Mouse (Mus musculus) erythroblast, adult 5-6 weeks (primary cell): ENCODE data around the gene H3f3a. TPM values are rescaled to one million over a fixed set of nuclear protein-coding genes. Genes with fewer than 3 reads are reported as not detected.

Experiments
- ATAC-seq: replicated peaks from 2 replicates; pipeline ENCODE4 v1.8.0; 2016; ENCODE audit warnings: moderate number of reproducible peaks, mild to moderate bottlenecking, moderate TSS enrichment, inconsistent platforms; ENCODE audit not compliant: poor library complexity, low FRiP score, severe bottlenecking
- total RNA-seq, 2 experiments: library from RNA; stranded (forward) in 1 of 2; stranded (reverse) in 1 of 2; fragments of 150-400 nt in 1 of 2; fragments of 200-764, 138-1000 nt in 1 of 2; gene quantifications; 2 replicates each; pipeline versions ENCODE4 v1.2.3 to v1.2.4; 2015 to 2017; ENCODE audit warnings: low replicate concordance in 2 of 2

H3f3a gene
- total RNA-seq, 2 experiments from 2014 or later = 966 to 1,473 TPM

DNA sequence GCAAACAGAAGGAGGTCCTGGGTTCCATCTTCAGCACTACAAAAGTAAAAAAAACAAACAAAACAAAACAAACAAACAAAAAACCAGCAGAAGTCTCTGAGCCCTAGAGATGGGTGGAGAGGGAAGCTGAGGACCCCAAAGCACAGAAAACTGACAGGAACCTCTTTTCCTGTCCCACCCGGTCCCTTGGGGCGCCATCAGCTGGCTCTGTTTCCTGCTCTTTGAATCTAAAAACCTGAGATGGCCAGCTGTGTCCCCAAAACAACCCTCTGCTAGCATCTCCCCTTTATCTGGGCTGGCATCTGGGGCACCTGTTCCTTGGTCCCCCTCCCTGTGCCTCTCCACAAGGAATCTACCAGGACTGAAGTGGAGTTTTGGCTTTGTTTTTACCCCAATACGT lies 11.0 kb upstream of the H3f3a start:
- no peak for ATAC-seq

DNA sequence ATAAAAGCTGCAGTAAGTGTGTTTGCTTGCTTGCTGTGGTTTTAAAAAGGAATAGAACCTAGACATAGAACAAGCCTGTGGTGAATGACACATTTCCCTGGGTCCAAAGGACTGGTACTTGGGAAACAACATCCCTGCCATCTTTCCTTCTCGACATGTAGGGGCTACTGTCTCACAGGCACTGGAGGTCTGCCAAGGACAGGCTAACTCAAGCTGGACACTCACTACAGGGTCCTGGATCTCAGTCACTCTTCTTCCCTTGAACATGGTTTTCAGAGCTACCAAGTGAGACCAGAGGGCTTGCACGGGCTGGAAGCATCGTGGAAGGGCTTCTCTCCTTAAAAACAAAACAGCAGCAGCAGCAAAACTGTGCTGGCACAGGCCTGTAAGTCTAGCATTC lies 10.0 kb upstream of the H3f3a start:
- no peak for ATAC-seq

DNA sequence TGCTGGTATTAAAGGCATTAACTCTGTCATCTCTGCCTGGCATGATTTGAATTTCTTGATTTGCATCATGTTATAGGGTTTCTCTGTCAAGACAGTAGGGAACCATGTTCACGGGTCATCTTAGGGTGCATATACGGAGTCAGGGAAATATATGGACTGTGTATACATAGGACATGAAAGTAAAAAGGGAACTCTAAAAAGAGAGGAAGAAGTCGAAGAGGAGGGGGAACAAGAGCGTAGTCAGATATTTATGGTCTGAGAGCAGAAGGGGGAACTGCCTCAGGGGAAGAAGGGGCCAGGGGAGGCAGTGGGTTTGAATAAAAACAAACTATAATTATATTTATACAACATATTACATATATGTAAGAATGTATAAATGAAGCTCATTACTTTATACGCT lies 8.5 kb upstream of the H3f3a start:
- no peak for ATAC-seq

DNA sequence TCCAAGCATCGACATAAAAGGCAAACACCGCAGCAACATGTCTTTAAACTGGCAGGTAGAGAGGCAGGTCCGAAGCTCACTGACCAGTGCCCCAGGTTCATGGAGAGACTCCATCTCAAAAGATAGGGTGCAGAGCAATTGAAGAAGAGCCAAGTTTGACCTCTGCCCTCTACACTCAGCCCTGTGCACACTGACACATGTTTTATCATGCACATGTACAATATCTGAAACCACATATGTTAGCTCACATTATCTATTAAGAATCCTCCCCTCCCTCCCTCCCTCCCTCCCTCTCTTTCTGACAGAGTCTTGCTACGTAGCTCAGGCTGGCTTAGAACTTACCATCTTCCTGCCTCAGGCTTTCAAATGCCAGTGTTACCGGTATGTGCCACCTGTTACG lies 7.4 kb upstream of the H3f3a start:
- ATAC-seq = peak; percentile 68

DNA sequence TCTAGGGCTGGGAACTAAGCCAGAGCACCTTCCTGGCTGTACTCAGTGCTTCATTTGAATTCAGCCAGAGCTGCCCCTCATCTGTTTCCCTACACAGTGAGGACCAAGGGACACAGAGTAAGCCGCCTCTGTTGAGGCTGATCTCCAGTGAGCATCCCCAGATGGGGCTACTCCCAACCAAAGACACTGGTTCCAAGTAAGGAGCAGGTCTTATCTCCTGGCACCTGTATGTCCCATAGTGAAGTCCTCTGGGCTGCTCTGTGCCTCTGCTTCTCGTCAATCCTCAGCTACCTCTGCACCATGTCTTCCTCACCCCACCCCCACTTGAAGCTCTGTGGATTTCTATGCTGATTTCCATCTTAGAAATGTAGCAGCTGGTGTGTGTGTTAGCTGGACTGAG lies 4.3 kb upstream of the H3f3a start:
- peak; percentile 66 for ATAC-seq

DNA sequence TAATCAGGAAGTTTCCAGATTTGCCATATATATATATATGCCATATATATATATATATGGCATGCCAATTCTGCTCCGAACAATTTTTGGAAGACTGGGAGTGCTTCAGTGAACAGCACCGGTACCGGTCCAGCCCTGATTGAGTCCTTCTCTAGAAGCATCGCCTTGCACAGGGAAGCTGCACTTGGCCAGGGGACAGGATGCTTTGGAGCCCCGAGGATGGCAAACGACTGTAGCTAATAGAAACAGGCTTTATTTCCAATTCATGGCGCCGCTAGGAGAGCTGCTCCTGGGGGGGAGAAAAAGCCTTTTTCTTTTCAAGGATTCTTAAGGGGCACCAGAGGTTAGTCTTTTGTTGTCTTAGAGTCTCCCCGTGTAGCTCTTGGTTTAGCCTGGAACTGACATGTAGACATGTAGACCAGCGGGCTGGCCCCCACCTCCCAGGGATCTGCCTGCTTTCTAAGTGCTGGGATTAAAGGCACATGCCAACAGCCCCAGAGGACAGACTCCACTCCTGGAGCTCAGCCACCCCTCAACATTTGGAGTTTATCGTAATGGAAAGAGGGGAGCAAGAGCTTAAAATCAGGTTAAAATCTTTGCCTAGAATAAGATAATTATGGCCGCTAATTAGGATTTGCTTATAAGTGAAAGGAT lies 1.8 kb upstream of the H3f3a start:
- no peak for ATAC-seq

DNA sequence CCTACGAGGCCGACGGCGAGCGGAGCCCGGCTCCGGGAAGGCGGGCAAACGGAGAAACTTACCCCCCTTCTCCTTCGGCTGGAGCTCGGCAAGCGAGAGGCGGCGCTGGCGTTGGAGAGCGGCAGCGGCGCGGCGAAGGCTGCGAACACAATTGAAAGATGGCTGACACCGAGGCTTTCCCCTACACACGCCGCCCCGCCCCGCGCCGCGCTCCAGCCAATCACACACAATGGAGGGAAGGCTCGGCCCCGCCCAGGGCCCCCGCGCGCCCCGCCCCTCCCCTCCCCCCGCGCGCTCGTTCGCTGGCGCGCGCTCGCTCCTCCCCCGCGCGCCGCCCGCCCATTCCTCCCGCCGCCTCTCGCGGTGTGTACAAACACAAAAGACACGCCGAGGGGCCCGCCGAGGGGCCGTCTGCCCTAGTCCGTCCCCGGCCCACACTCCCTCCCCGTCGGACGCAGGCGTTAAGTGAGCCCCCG lies 296 bp downstream of the H3f3a start:
- ATAC-seq = peak; percentile 73

DNA sequence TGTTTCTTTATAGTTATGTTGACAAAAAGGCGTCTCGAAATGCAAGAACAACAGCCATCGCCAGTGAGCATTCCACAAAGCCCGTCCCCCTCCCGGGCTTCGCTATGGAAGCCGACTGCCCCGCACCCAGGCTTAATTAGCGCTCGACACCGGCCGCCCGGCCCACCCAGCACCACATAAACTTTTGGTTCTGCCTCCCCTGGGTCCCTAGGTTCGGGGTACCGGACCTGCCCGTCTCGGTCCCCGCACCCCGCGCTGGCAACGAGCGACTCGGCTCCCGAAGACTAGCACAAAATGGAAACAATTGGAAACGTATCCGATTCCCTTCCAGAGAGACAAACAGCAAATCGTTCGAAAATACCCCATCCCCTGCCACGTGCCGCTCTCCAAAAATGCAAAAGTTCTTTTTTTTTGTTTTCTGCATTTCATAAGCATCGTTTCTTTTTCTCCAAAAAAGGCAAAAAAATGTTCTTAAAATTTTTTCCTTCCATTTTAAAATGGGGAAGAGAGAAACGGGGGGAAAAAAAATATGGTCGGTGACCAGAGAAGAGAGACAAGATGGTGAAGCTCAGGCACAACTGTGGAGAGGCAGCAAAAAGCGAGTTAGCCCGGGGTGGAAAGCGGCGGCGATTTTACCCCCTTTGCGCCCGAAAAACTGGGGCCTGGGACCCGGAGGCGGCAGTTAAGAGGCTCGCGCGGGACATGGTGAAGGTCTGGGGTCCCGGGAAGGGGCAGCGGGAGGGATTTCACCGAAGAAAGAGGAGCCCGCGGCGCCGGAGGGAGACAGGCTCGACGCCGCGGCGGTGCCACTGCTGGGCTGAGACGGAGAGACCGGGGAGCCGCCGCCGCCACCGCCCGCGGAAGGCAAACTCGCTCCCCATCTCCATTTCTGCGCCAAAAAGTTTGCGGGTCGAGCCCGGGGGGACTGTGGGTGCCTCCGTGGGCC lies 1.0 kb downstream of the H3f3a start:
- ATAC-seq = peak; percentile 15; the same call in 1 of the 2 replicates

DNA sequence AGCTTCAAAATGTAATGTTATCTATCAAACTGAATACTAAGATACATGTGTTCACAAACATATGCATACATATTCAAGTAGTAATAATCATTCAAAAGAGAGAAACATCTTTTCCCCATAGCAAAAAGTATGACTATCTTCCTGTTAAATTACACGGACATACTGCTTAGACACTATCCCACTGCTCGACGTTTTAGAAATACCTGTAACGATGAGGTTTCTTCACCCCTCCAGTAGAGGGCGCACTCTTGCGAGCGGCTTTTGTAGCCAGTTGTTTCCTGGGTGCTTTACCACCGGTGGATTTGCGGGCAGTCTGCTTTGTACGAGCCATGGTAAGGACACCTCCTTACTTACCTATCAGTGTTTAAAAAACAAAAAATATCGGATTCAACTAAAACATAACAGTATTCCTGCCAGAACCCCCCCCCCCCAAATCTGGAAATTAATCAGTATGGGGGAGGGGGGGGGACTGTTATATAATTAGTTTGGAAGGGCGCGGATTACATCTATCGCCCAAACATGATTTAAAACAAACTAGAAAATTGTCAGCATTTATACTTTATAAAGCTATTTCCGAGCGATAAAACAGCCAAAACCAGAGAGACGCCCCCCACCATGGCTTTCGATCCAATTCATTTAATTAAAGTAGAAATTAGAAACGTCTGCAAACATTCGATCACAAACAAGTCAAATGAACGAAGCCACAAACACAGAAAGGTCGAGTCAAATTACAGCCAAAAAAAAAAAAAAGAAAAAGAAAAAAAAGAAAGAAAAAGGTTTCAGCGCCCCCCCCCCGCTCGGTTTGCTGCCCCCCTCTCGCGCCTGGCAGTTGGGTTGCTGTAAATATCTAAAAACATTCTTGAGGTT lies 1.9 kb downstream of the H3f3a start:
- no peak for ATAC-seq

DNA sequence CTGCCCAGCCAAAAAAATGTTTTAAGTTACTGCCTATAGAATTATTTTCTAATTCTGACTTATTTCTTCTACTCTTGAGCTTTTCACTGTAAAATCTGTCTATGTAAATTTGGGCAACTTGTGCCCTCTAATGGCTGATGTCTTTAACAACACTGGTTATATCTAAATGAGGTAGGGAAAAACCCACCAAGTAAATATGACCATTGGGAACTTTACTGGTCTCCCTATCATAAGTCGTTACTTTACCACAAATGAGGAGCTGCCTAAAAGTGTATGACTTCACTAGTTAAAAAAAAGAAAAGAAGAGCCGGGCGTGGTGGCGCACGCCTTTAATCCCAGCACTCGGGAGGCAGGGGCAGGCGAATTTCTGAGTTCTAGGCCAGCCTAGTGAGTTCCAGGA lies 2.8 kb downstream of the H3f3a start:
- no peak for ATAC-seq

DNA sequence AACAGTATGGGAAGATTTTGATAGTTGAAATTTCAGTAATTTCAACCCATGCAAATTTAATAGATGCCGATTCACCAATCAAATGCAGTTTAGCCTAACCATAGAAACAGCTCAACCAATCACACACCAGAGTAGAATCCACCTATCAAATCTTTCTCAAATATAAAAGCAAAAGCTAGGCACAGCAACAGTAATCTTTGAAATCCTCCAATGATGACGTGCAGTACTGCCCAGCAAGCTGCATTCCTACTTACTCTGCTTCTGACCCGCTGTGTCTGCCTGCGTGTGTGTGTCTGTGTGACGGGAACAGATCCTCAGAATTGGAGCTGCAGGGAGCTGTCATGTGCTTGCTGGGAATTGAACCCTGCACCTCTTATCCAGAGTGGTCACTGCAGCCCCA lies 4.9 kb downstream of the H3f3a start:
- ATAC-seq = no peak

DNA sequence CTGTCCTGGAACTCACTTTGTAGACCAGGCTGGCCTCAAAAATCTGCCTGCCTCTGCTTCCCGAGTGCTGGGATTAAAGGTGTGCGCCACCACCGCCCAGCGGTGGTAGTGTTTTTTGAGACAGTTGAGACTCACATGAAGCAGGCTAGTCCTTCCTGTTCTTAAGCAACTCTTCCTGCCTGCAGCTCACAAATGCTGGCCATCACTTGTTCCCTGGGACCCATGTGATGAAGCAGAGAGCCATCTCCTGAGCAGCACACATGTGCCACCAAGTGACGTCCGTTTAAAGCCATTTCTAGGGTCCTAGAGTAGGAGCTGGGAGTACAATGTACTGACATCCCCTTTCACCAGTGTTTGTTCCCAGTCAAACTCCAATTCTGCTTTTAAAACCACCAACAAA lies 9.9 kb downstream of the H3f3a start:
- no peak for ATAC-seq

DNA sequence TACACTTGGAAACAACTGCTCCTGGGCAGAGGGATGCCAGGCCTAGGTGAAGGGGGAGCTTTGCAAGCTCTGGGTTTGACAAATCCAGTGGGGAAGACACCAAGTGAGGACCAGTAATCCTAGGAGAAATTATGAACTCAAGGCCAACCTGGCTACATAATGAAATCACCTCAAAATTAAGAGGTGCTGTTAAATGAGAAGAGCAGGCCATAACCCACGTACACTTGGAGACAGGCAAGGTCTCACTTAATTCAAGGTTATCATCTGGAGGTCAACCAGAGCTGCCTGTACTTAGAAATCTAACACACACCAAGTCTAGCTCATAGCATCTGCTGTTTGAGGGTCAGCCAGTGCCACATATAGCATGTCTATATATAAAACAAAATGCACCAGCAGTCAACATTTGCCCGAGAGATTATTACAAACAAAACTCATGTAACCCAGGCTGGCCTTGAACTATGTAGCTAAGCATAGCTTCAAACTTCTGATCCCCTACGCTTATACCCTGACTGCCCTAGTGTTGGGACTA lies 12.2 kb downstream of the H3f3a start:
- ATAC-seq = no peak

DNA sequence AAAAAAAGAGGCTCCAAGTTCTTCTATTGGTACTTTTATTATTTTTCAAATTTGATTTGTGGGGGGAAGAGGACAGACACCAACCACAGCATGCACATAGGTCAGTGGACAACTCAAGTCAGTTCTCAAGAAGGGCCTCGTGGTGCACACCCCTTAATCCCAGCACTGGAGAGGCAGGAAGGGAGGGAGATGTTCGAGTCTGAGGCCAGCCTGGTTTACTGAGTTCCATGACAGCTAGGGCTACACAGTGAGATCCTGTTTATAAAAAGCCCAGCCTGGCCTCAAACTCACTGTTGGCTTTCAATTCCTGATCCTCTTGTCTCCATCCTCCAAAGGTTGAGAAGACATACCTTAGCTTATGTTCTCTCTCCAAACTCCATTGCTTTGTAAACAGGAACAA lies 12.9 kb downstream of the H3f3a start:
- ATAC-seq = no peak

DNA sequence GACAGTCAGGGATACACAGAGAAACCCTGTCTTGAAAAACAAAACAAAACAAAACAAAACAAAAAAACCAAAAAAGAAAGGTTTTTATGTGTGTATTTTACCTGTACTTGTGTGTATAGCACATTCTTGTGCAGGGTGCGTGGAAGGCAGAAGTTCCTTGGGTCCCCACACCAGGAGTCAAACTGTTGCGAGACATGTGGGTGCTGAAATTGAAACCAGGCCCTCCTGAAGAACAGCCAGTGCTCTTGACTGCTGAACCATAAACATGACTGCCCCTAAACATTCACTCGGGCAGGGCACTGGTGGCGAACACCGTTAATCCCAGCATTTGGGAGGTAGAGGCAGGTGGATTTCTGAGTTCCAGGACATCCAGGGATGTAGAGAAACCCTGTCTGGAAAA lies 13.7 kb downstream of the H3f3a start:
- ATAC-seq = no peak

DNA sequence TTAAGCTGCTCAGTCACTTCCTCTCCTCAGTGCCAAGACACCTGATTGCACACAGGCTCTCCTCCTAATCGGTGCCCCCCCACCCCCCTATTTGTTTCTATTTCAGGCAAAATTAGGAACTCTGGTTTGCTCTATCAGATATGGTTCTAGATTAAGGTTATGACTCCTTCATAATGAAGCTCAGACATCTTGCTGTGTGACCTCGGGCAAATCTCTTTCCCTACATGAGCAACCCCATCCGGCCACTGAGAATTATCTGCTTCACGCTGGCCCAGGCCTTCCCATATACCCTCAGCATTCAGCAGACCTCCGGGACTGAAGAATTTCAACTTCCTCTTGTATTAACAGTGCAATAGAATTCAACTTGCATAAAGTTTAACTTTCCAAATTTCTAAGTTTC lies 14.5 kb downstream of the H3f3a start:
- no peak for ATAC-seq

DNA sequence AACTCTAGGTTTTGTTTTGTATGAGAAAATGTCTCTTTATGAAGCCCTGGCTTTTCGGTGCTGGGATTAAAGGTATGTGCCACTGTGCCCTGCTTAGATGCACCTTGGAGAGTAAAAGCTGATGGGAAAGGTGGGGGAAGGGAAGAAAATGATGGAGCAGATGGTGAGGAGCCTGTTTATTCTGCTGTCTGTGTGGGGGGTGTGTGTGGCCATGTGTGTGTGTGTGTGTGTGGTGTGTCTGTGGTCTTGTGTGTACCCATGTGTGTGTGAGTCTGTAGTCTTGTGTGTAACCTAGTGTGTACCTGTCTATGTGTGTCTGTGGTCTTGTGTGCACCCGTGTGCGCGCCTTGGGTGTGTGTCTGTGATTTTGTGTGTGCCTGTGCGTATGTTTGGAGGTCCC lies 15.1 kb downstream of the H3f3a start:
- no peak for ATAC-seq

DNA sequence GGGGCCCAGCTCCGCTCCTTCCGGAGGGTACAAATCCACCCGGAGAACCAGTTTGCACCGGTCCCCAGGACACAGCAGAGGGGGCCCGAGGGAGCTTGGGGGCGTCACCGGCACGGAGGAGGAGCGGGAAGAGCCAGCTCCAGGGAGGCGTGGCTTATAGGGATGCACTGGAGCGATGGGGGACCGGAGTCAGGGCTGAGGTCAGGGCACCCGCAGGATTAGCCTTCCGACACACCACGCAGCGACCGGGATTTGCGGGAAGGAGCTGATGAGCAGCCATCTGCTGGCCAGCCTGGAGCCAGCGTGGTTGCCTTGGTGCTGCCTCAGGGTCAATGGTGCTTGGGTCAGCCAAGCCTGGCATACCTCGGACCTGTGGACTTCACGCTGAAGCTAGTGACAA lies 19.6 kb downstream of the H3f3a start:
- ATAC-seq = peak; percentile 17; the same call in 1 of the 2 replicates

DNA sequence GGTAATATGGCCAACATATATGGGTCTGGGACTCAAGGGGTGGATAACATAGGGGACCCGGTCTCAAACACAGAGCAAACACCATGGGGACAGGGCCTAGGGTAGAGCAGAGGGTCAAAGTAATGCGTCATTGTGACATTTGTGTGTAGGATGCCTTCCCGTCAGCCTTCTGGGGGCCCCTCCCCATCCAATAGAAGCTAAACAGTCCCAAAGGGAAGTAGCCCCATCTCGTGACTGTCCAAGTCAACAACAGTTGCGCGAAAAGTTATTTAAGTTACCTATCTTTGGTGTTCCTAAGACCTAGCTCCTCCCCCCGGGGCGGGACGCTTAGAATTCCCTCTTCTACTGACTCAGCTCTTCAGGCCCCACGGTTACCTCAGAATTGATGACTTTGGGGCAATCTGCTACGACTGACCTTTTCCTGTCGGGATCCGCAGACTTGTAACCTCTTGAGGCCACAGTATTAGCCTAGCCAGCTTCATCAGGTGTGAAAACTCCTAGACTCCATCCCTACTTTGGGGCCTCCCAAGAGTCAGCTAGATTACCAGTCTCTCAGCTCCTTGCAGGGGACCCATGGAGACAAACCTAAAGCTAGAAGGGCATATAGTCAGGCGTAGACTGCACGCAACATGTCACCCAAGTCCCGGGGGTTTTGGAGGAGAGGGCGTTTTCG lies 20.2 kb downstream of the H3f3a start:
- 0 out of 2 replicates have a peak, but pooled peaks have one; percentile 31 for ATAC-seq
